Mouse (Mus musculus) gastrocnemius, postnatal 25 days (tissue): ENCODE results near the gene Grm8. TPM values are rescaled to one million over a fixed set of nuclear protein-coding genes. Genes with fewer than 3 reads are reported as not detected.
"Not testable (repeated sequence)": the region's sequence is repeated elsewhere in the genome, so short reads cannot be mapped to it uniquely, and the experiment has no call there.

Source experiments
- DNase-seq: peaks from one replicate; pipeline ENCODE4 v3.0.0; 2022
- total RNA-seq, 2 experiments: library from RNA; stranded (reverse); gene quantifications; 1 replicate in 1 of 2; 2 replicates in 1 of 2; pipeline ENCODE4 v1.2.3; 2021

The Grm8 gene
- total RNA-seq, 2 experiments from 2014 or later = 0.24 to 0.38 TPM

- no peak for DNase-seq
Measured at GRCm38 (mm10) chr6:27849644-27850043, 285.3 kb downstream of the Grm8 start.

- DNase-seq = no peak
Measured at GRCm38 (mm10) chr6:27836159-27836558, 298.8 kb downstream of the Grm8 start.

GRCm38 (mm10) chr6:27819735-27820134 is 315.2 kb downstream of the Grm8 start:
- not testable (repeated sequence) for DNase-seq

- no peak for DNase-seq
Measured at GRCm38 (mm10) chr6:27812789-27813188, 322.2 kb downstream of the Grm8 start.

- no peak for DNase-seq
Measured at GRCm38 (mm10) chr6:27809996-27810395, 325.0 kb downstream of the Grm8 start.

GRCm38 (mm10) chr6:27806741-27807140 is 328.2 kb downstream of the Grm8 start:
- no peak for DNase-seq

GRCm38 (mm10) chr6:27800881-27801572 is 334.0 kb downstream of the Grm8 start:
- DNase-seq = no peak

- no peak for DNase-seq
Measured at GRCm38 (mm10) chr6:27798735-27799134, 336.2 kb downstream of the Grm8 start.

GRCm38 (mm10) chr6:27789566-27789965 is 345.4 kb downstream of the Grm8 start:
- no peak for DNase-seq

- DNase-seq = no peak
Measured at GRCm38 (mm10) chr6:27789151-27789550, 345.8 kb downstream of the Grm8 start.

- no peak for DNase-seq
Measured at GRCm38 (mm10) chr6:27782251-27782650, 352.7 kb downstream of the Grm8 start.

GRCm38 (mm10) chr6:27781371-27781770 is 353.6 kb downstream of the Grm8 start:
- DNase-seq = no peak

GRCm38 (mm10) chr6:27775646-27776271 is 359.2 kb downstream of the Grm8 start:
- DNase-seq = no peak

- DNase-seq = no peak
Measured at GRCm38 (mm10) chr6:27762061-27762460, 372.9 kb downstream of the Grm8 start.

GRCm38 (mm10) chr6:27753290-27753829 is 381.6 kb downstream of the Grm8 start:
- DNase-seq = no peak

- no peak for DNase-seq
Measured at GRCm38 (mm10) chr6:27746493-27746892, 388.5 kb downstream of the Grm8 start.

- DNase-seq = no peak
Measured at GRCm38 (mm10) chr6:27745693-27746451, 389.1 kb downstream of the Grm8 start.

- no peak for DNase-seq
Measured at GRCm38 (mm10) chr6:27689382-27689781, 445.6 kb downstream of the Grm8 start.

- DNase-seq = no peak
Measured at GRCm38 (mm10) chr6:27661747-27662435, 473.1 kb downstream of the Grm8 start.

- DNase-seq = no peak
Measured at GRCm38 (mm10) chr6:27657520-27657919, 477.5 kb downstream of the Grm8 start.

- no peak for DNase-seq
Measured at GRCm38 (mm10) chr6:27646503-27646902, 488.5 kb downstream of the Grm8 start.

GRCm38 (mm10) chr6:27645054-27645453 is 489.9 kb downstream of the Grm8 start:
- no peak for DNase-seq
